Mouse (Mus musculus) heart, postnatal 0 days (tissue): Measurements from ENCODE around the gene Mmrn2.

Source experiments
- CTCF ChIP-seq: IDR thresholded peaks from 2 replicates; pipeline ENCODE4 v1.5.1; 2016; ENCODE audit warnings: antibody characterized with exemption, control low read depth, low read depth
- EP300 ChIP-seq: IDR thresholded peaks from 2 replicates; pipeline ENCODE4 v1.6.1; 2016; ENCODE audit warnings: antibody characterized with exemption, low read depth

DNA sequence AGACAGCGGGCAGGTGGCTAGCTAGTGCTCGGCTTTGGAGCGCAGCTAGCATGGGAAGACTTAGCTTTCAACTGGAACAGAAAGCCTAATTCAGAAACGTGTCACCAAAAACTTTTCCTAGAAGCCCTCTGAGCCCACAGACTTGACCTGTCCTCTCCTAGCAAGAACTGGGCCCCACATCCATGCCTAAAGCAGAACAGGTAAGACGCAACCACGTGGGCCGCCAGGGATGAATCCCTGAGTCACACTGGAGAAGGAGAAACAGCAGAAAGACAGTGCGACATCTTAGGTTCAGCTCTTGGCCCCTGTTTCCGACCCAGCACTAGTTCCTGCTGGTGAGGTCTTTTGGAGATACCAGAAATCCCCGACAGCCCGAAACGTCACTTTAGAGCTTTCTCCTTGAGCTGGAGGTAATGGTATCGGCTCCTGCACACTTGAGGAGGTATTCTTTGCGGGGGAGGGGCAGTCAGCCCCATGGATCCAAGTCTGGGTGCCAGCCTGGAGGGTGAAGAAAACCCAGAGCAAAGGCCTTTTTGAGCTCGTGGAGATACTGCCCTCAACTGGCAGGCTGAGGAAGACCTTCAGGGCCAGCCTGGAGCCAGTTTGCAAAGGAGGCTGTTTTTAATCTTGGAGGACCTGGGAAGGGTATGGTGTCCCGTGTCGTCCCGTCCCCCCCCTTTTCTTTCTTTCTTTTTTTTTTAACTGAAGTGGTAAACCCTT is 12.4 kb upstream of the Mmrn2 start:
- no peak for TF ChIP-seq EP300
- TF ChIP-seq CTCF = peak; percentile 69
